Mouse (Mus musculus) megakaryocyte-erythroid progenitor cell, adult 5-6 weeks (primary cell): ENCODE measurements around the gene Ptpn5. TPM values are rescaled to one million over a fixed set of nuclear protein-coding genes. Genes with fewer than 3 reads are reported as not detected.

Experiments
- ATAC-seq: replicated peaks from 2 replicates; pipeline ENCODE4 v1.8.0; 2016; ENCODE audit warnings: mild to moderate bottlenecking, inconsistent platforms; ENCODE audit not compliant: severe bottlenecking, poor library complexity, low FRiP score, low TSS enrichment
- total RNA-seq, 2 experiments: library from RNA; stranded (forward) in 1 of 2; stranded (reverse) in 1 of 2; fragments of 200-1000, 215-1000 nt in 1 of 2; fragments of >200 nt in 1 of 2; fragmentation: Nextera tagmentation in 1 of 2; gene quantifications; 2 replicates each; pipeline ENCODE4 v1.2.3; 2014 to 2017

The Ptpn5 gene
- not detected in 2 replicates for total RNA-seq (2014; fragmentation: Nextera tagmentation)
- not detected in 2 replicates for total RNA-seq (2017)

GRCm38 (mm10) chr7:47133331-47133730 lies at the start of gene Ptpn5:
Ptpn5 (minus strand) TSS chr7:47133684.
- no peak for ATAC-seq

GRCm38 (mm10) chr7:47170814-47171213 lies 37.3 kb upstream of the Ptpn5 start:
- no peak for ATAC-seq

GRCm38 (mm10) chr7:47165028-47165427 lies 31.5 kb upstream of the Ptpn5 start:
- no peak for ATAC-seq

- no peak for ATAC-seq
Measured at GRCm38 (mm10) chr7:47163203-47163602, 29.7 kb upstream of the Ptpn5 start.

GRCm38 (mm10) chr7:47158451-47158850 lies 25.0 kb upstream of the Ptpn5 start:
- no peak for ATAC-seq

DNA sequence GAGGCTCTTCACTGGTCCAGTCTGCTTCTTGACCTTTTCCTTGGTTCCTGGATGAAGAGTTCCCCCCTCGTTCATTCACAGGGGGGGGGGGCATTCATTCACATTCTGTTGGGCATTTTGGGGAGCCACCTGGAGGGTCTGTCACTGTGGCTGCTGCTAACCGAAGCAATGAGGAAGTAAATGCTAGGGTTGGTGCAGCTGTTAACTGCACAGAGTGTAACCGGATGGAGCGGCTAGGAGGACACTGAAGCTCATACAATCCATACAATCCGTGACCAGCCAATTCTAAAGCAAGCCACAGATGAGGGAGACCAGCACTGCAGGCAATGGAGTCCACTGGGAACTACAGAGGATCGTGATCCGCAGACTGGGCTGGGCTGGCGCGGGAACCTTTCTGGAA lies 24.3 kb upstream of the Ptpn5 start:
- ATAC-seq, result no peak

DNA sequence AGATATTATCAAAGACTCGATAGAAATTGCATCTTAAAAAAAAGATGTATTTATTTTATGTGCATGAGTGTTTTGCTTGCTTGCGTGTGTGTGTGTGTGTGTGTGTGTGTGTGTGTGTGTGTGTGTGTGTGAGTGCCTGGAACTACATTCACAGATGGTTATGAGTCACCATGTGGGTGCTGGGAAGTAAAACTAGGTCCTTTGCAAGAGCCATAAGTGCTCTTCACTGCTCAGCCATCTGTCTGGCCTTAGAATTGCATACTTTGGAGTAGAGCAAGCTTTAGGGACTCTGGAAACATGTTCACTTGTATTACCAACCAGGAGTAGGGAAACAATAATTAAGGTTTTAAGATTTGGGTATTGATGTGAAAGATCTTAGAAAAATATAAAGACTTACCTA lies 22.4 kb upstream of the Ptpn5 start:
- no peak for ATAC-seq

GRCm38 (mm10) chr7:47155396-47155795 lies 21.9 kb upstream of the Ptpn5 start:
- ATAC-seq, result no peak

GRCm38 (mm10) chr7:47150420-47151061 lies 17.1 kb upstream of the Ptpn5 start:
- peak; percentile 79 for ATAC-seq

GRCm38 (mm10) chr7:47148298-47148697 lies 14.8 kb upstream of the Ptpn5 start:
- no peak for ATAC-seq

DNA sequence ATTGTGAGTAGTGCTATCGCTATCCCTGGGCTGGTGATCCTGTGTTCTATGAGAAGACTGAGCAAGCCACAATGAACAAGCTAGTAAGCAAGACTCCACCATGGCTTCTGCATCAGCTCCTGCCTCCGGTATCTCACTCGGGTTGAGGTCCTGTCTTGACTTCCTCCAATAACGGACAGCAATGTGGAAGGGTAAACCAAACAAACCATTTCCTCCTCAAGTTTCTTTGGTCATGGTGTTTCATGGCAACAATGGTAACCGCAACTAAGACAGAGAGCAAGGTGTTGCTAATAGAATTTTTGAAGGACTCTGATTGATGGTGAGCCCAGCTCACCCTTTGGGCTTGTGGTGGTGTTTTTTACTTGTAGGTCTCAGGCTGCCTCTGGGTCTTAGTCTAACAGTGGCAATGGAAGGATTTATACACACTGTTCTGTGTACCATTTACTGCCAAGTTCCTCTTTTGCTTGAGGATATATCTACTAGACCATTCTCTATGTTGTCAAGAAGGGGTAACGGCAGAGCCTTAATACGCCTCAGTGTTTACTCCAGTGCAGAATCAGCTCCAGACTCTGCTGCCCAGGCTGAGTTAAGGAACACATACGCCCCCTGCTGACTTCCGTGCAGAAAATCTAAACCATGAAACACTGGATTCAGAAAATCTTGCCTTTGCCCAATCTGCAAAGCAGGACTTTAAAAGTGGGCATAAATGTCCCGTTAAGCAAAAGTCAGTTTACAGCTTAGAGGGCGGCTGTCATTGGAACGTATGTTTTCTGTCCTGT lies 12.7 kb upstream of the Ptpn5 start:
- peak; percentile 56 for ATAC-seq

DNA sequence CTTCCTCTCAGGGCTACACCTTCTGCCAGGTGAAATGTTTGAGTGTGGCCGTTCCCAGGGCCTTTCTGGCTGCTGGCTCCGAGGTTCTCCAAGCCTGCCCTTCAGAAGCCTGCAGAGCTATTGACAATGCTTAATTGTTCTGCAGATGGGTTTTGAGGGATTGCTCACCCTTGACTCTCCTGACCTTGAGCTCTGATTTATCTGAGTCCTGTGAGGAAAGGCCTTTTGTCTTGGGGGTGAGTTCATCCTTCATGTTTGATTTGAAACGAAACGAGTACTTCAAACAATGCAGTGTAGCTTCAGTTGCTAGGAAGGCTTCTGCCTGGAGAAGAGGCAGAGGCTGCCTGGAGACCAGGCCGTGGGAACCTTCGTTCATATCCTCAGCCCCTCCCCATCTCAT lies 10.8 kb upstream of the Ptpn5 start:
- ATAC-seq, result no peak

- ATAC-seq, result no peak
Measured at GRCm38 (mm10) chr7:47139823-47140325, 6.4 kb upstream of the Ptpn5 start.

DNA sequence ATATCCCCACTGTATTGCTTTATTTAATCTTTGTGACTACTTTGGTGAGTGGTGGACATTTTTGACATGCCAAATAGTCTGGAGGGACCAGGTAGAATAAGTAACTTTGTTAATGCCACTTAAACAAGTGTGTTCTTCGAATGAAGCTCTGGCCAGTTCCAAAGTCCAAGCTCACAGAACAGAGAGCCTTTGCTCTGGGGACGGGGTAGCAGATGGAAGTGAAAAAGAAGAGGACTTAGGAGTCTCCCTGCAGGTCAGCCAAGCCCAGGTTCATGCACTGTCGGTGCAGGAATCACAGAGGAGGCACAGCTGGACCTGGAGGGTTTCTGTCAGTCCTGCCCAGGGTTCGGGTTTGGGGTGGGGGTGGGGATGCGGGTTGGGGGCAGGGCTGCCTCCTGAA lies 1.1 kb upstream of the Ptpn5 start:
- no peak for ATAC-seq

- no peak for ATAC-seq
Measured at GRCm38 (mm10) chr7:47132931-47133260, 588 bp downstream of the Ptpn5 start.

- ATAC-seq, result no peak
Measured at GRCm38 (mm10) chr7:47132180-47132930, 1.1 kb downstream of the Ptpn5 start.

- ATAC-seq, result no peak
Measured at GRCm38 (mm10) chr7:47131840-47132179, 1.7 kb downstream of the Ptpn5 start.

DNA sequence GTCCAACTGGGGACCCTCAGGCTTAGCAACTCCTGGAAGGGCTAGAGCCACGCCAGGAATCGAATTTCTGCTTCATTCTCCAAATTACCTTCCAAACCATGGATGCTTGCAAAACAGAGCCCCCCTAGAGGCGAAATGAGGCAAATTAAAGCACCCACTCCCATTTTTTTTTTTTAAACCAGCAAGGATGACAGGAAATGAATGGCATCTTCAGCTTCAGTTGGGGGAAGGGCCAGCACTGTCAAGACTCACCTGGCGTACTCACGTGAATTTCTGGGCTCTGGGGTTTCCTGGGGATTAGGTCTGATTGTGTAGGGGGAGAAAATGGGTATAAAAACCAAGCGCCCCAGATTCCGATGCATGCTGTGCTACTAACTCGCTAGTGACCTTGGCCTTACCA lies 2.2 kb downstream of the Ptpn5 start:
- ATAC-seq, result no peak

GRCm38 (mm10) chr7:47122026-47122425 lies 11.5 kb downstream of the Ptpn5 start:
- no peak for ATAC-seq

- no peak for ATAC-seq
Measured at GRCm38 (mm10) chr7:47116666-47117065, 16.8 kb downstream of the Ptpn5 start.
